Mouse (Mus musculus): ENCODE measurements around the gene Plxdc2. TPM values are rescaled to one million over a fixed set of nuclear protein-coding genes. Genes with fewer than 3 reads are reported as not detected.

Plxdc2 gene
- total RNA-seq, 2 experiments from 2014 or later = 29.8 to 32.3 TPM

DNA sequence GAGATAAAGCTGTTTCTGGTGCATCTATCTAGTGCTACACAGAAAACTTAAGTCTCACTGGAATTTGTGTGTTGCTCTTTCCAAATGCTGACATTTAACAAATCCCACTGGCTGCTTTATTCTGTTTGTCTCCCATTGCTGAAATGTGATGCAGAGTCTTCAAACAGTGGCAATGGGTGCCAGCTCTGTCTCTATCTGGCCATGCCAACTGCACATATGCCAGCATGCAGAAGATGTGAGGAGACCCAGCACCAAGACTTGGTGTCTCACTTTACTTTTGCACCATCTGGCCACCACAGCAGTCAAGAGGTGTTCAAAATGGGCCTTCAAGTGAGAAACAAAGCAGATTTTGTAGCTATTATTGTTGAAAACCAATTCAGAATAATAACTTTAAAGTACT, 439.2 kb downstream of the Plxdc2 start:
- no peak overlapping the region for H3K4me3 ChIP-seq
- no peak overlapping the region for H3K27ac ChIP-seq
- intact Hi-C loops (cut with DNase I) = no loop called here
- TF ChIP-seq CTCF (IDR thresholded peaks at IDR 0.05) = no peak
- DNase-seq (ENCODE audit: extremely low spot score in 1 of 2, low spot score in 2 of 2) = peak in 1 of 2 experiments; percentile 9

Measured in left cerebral cortex, adult 2 months (tissue).